Mouse (Mus musculus): Measurements from ENCODE around the gene Tex38. TPM values are rescaled to one million over a fixed set of nuclear protein-coding genes. Genes with fewer than 3 reads are reported as not detected.

Tex38 gene
- polyA plus RNA-seq, 1 experiment: not detected

- Histone ChIP-seq H3K27ac (ENCODE audit: insufficient read depth, low read length) (no peak overlapping the region), H3K4me1 (ENCODE audit: control insufficient read depth, insufficient read depth, low read length) (peaks cover under 1% of the 10 kb centered on the region; the same call in 1 of the 2 replicates), H3K4me3 (ENCODE audit: insufficient read depth, low read length) (no peak overlapping the region)
- TF ChIP-seq POLR2A (IDR thresholded peaks at IDR 0.05; ENCODE audit: low read depth, low read length) (no peak), CTCF (IDR thresholded peaks at IDR 0.05; ENCODE audit: borderline replicate concordance, insufficient read depth, low read length) (no peak)
Measured at GRCm38 (mm10) chr4:115748181-115748580, 32.6 kb downstream of the Tex38 start.

- Histone ChIP-seq H3K27ac (ENCODE audit: insufficient read depth, low read length) (no peak overlapping the region), H3K4me1 (ENCODE audit: control insufficient read depth, insufficient read depth, low read length) (peaks cover 4% of the 10 kb centered on the region), H3K4me3 (ENCODE audit: insufficient read depth, low read length) (no peak overlapping the region)
- TF ChIP-seq CTCF (IDR thresholded peaks at IDR 0.05; ENCODE audit: borderline replicate concordance, insufficient read depth, low read length) (no peak), POLR2A (IDR thresholded peaks at IDR 0.05; ENCODE audit: low read depth, low read length) (no peak)
Measured at GRCm38 (mm10) chr4:115743096-115743495, 37.7 kb downstream of the Tex38 start.

GRCm38 (mm10) chr4:115742658-115743057 is 38.2 kb downstream of the Tex38 start:
- Histone ChIP-seq H3K4me3 (ENCODE audit: insufficient read depth, low read length) (no peak overlapping the region), H3K27ac (ENCODE audit: insufficient read depth, low read length) (no peak overlapping the region), H3K4me1 (ENCODE audit: control insufficient read depth, insufficient read depth, low read length) (peaks cover 4% of the 10 kb centered on the region)
- TF ChIP-seq CTCF (IDR thresholded peaks at IDR 0.05; ENCODE audit: borderline replicate concordance, insufficient read depth, low read length): no peak
- no peak for TF ChIP-seq POLR2A (IDR thresholded peaks at IDR 0.05; ENCODE audit: low read depth, low read length)

GRCm38 (mm10) chr4:115738481-115738985 is 42.3 kb downstream of the Tex38 start:
- Histone ChIP-seq H3K27ac (ENCODE audit: insufficient read depth, low read length) (no peak overlapping the region), H3K4me1 (ENCODE audit: control insufficient read depth, insufficient read depth, low read length) (peaks cover 4% of the 10 kb centered on the region), H3K4me3 (ENCODE audit: insufficient read depth, low read length) (peak overlapping the region; percentile 64)
- no peak for TF ChIP-seq CTCF (IDR thresholded peaks at IDR 0.05; ENCODE audit: borderline replicate concordance, insufficient read depth, low read length)
- no peak; the same call in 1 of the 2 replicates for TF ChIP-seq POLR2A (IDR thresholded peaks at IDR 0.05; ENCODE audit: low read depth, low read length)

- H3K4me3 ChIP-seq (ENCODE audit: insufficient read depth, low read length): peak within 1 kb of the TSS; percentile 64
- TF ChIP-seq CTCF (IDR thresholded peaks at IDR 0.05; ENCODE audit: borderline replicate concordance, insufficient read depth, low read length) (0 out of 2 replicates have a peak, but pooled peaks have one; percentile 18), POLR2A (IDR thresholded peaks at IDR 0.05; ENCODE audit: low read depth, low read length) (peak; percentile 79)
- H3K4me1 ChIP-seq (ENCODE audit: control insufficient read depth, insufficient read depth, low read length): peaks cover 2% of the 10 kb centered on the region; the same call in 1 of the 2 replicates
- H3K27ac ChIP-seq (ENCODE audit: insufficient read depth, low read length): peak within 1 kb of the TSS; percentile 66
Measured at GRCm38 (mm10) chr4:115737551-115738041, 43.2 kb downstream of the Tex38 start, which contains the start of gene Efcab14. Gene Efcab14 (plus strand): TSS chr4:115737744.

GRCm38 (mm10) chr4:115734867-115735266 is 46.0 kb downstream of the Tex38 start:
- TF ChIP-seq CTCF (IDR thresholded peaks at IDR 0.05; ENCODE audit: borderline replicate concordance, insufficient read depth, low read length) (no peak), POLR2A (IDR thresholded peaks at IDR 0.05; ENCODE audit: low read depth, low read length) (no peak)
- no peak overlapping the region for H3K4me3 ChIP-seq (ENCODE audit: insufficient read depth, low read length)

GRCm38 (mm10) chr4:115733746-115734145 is 47.1 kb downstream of the Tex38 start:
- no peaks in the 10 kb centered on the region for H3K4me1 ChIP-seq (ENCODE audit: control insufficient read depth, insufficient read depth, low read length)
- no peak overlapping the region for H3K27ac ChIP-seq (ENCODE audit: insufficient read depth, low read length)
- TF ChIP-seq POLR2A (IDR thresholded peaks at IDR 0.05; ENCODE audit: low read depth, low read length): no peak
- no peak for TF ChIP-seq CTCF (IDR thresholded peaks at IDR 0.05; ENCODE audit: borderline replicate concordance, insufficient read depth, low read length)
- no peak overlapping the region for H3K4me3 ChIP-seq (ENCODE audit: insufficient read depth, low read length)

More at GRCm38 (mm10) chr4:115734867-115735266, 46.0 kb downstream of the Tex38 start:
- Histone ChIP-seq H3K4me1 (ENCODE audit: control insufficient read depth, insufficient read depth, low read length) (peaks cover 2% of the 10 kb centered on the region; the same call in 1 of the 2 replicates), H3K27ac (ENCODE audit: insufficient read depth, low read length) (no peak overlapping the region)

GRCm38 (mm10) chr4:115732223-115732818 is 48.5 kb downstream of the Tex38 start:
- no peak for TF ChIP-seq POLR2A (IDR thresholded peaks at IDR 0.05; ENCODE audit: low read depth, low read length)
- TF ChIP-seq CTCF (IDR thresholded peaks at IDR 0.05; ENCODE audit: borderline replicate concordance, insufficient read depth, low read length): no peak
- Histone ChIP-seq H3K27ac (ENCODE audit: insufficient read depth, low read length) (no peak overlapping the region), H3K4me3 (ENCODE audit: insufficient read depth, low read length) (no peak overlapping the region), H3K4me1 (ENCODE audit: control insufficient read depth, insufficient read depth, low read length) (no peaks in the 10 kb centered on the region)

GRCm38 (mm10) chr4:115731588-115732222 is 49.1 kb downstream of the Tex38 start:
- H3K4me3 ChIP-seq (ENCODE audit: insufficient read depth, low read length): no peak overlapping the region
- TF ChIP-seq POLR2A (IDR thresholded peaks at IDR 0.05; ENCODE audit: low read depth, low read length) (no peak; the same call in 1 of the 2 replicates), CTCF (IDR thresholded peaks at IDR 0.05; ENCODE audit: borderline replicate concordance, insufficient read depth, low read length) (peak; percentile 71; the same call in 1 of the 2 replicates)
- H3K4me1 ChIP-seq (ENCODE audit: control insufficient read depth, insufficient read depth, low read length): no peaks in the 10 kb centered on the region
- no peak overlapping the region for H3K27ac ChIP-seq (ENCODE audit: insufficient read depth, low read length)

Other genes starting within 250 kb of the Tex38 start
- not detected in 2 replicates for gene Cyp4a31, start 217.4 kb downstream of the Tex38 start, polyA plus RNA-seq (2011; ENCODE audit: insufficient read length, low read depth, missing spikeins)
- gene Cyp4a32, start 180.0 kb downstream of the Tex38 start, polyA plus RNA-seq (2011; ENCODE audit: insufficient read length, low read depth, missing spikeins): not detected in 2 replicates
- 0.32 TPM in 1 of 2 replicates, not detected in the other for gene Cyp4b1, start 133.3 kb downstream of the Tex38 start, polyA plus RNA-seq (2011; ENCODE audit: insufficient read length, low read depth, missing spikeins)
- 36.7 and 39.3 TPM in 2 replicates for gene Efcab14, start 43.3 kb downstream of the Tex38 start, polyA plus RNA-seq (2011; ENCODE audit: insufficient read length, low read depth, missing spikeins)
- 29.2 and 31.5 TPM in 2 replicates for gene Atpaf1, start 3.8 kb upstream of the Tex38 start, polyA plus RNA-seq (2011; ENCODE audit: insufficient read length, low read depth, missing spikeins)
- gene Mob3c, start 47.1 kb upstream of the Tex38 start, polyA plus RNA-seq (2011; ENCODE audit: insufficient read length, low read depth, missing spikeins): 5.8 and 7.2 TPM in 2 replicates
- gene Mknk1, start 58.2 kb upstream of the Tex38 start, polyA plus RNA-seq (2011; ENCODE audit: insufficient read length, low read depth, missing spikeins): 23.5 and 30.9 TPM in 2 replicates
- not detected in 2 replicates for gene Kncn, start 103.4 kb upstream of the Tex38 start, polyA plus RNA-seq (2011; ENCODE audit: insufficient read length, low read depth, missing spikeins)
- gene 6430628N08Rik, start 109.6 kb upstream of the Tex38 start, polyA plus RNA-seq (2011; ENCODE audit: insufficient read length, low read depth, missing spikeins): not detected in 2 replicates
- not detected in 2 replicates for gene Dmbx1, start 158.9 kb upstream of the Tex38 start, polyA plus RNA-seq (2011; ENCODE audit: insufficient read length, low read depth, missing spikeins)
- gene Faah, start 236.9 kb upstream of the Tex38 start, polyA plus RNA-seq (2011; ENCODE audit: insufficient read length, low read depth, missing spikeins): not detected in 2 replicates

Measured in embryonic fibroblast, embryonic 13.5 days (primary cell).